Mouse (Mus musculus) retina, postnatal 7 days (tissue): Measurements from ENCODE around the gene 1110008L16Rik.
"Not testable (repeated sequence)": the region's sequence is repeated elsewhere in the genome, so short reads cannot be mapped to it uniquely, and the experiment has no call there.

ENCODE experiments used
- DNase-seq: peaks from one replicate; pipeline ENCODE4 v3.0.0-alpha.2; 2012; ENCODE audit warnings: low read depth, low spot score

The 1110008L16Rik gene

DNA sequence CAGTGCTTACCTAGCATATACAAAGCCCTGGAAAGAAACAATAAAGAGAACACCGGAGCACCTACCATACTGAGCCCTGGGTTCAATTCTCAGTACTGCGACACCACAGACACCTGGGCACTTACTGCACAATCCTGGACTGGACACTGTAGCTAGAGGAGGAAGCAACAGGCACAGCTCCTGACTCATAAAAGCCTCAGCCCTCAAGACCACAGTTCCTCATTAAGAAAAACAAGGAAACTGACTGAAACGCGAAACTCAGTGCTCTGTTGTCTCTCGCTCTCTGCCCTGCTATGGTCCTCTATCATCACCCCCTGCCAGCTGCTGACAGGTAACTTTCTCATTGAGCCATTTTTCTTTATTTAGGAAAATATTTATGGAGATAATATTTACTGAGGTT is at the start of gene 1110008L16Rik:
1110008L16Rik (plus strand) TSS at position 242 of the 400 bp plus-strand sequence.
- DNase-seq: no peak

DNA sequence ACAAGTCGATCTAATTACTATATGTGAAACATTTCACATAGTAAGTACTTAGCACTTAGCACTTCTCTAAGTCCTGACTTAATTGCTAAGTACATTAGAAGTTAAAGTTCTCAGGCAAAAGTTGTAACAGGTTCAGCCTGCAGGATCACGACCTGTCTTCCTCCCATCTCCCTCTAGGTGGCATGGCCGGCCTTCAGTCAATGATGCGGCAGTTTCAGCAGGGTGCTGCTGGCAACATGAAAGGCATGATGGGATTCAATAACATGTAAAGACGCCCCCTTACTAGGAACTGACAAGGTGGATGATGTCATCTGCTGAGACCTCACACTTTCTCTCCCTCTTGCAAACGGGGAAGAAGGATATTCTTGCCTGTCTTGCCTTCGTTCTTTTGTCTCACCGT is 37.4 kb upstream of the 1110008L16Rik start:
- not testable (repeated sequence) for DNase-seq

DNA sequence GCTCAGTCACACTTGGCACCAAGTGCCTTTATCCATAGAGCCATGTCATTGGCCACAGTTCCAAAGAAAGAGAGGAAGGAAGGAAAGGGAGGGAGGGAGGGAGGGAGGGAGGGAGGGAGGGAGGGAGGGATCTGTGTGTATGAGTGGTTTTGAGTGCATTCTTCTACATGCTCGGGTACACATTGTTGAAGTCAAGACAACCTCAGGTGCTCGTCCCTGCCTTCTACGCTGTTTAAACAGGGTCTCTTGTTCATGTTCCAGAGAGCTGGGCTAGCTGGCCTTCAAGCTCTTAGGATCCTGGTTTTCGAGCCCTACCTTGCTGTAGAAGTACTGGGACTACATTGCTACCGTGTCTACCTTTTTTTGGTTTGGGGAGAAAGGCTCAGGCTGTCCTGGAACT is 36.0 kb upstream of the 1110008L16Rik start:
- DNase-seq: not testable (repeated sequence)

DNA sequence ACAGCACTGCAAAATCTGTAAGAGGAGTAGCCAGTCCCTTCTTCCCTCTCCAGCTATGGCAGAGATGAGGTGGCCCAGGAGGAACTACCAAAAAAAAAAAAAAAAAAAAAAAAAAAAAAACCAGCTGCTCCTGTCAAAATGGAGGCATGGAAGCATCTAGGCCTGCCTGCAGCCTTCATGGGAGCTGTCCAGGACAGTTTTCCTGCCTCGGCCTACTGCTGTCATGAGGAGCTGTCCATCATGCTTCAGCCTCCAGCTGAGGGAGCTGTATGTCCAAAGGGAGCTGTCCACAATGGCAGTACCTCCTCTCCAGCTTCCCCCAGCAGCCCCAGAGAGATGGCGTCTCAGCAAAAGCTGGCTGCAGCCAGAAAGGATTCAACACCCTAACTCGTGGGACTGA is 27.1 kb upstream of the 1110008L16Rik start:
- DNase-seq: no peak

DNA sequence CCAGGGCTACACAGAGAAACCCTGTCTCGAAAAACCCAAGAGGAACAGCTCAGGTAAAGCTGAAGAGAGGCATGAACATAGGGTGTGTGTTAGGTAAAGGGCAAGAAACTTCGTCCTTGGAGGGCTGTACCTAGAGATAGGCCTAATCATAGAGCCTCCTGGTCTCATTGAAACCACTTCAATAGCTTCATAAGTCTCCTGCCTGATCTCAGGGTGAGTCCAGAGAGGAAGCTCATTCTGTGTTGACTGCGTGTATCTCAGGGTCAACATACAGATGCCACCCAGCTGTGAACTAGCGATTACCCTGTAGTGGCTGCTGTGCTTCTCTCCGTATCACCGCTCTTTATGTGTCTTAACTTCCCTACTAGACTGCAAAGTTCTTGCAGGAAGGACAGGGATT is 21.8 kb upstream of the 1110008L16Rik start:
- not testable (repeated sequence) for DNase-seq

- DNase-seq: no peak
Measured at GRCm38 (mm10) chr12:55298112-55298511, 1.3 kb upstream of the 1110008L16Rik start.

- DNase-seq: no peak
Measured at GRCm38 (mm10) chr12:55300820-55301351, 1.5 kb downstream of the 1110008L16Rik start.

- DNase-seq: no peak
Measured at GRCm38 (mm10) chr12:55301472-55302300, 2.3 kb downstream of the 1110008L16Rik start.

DNA sequence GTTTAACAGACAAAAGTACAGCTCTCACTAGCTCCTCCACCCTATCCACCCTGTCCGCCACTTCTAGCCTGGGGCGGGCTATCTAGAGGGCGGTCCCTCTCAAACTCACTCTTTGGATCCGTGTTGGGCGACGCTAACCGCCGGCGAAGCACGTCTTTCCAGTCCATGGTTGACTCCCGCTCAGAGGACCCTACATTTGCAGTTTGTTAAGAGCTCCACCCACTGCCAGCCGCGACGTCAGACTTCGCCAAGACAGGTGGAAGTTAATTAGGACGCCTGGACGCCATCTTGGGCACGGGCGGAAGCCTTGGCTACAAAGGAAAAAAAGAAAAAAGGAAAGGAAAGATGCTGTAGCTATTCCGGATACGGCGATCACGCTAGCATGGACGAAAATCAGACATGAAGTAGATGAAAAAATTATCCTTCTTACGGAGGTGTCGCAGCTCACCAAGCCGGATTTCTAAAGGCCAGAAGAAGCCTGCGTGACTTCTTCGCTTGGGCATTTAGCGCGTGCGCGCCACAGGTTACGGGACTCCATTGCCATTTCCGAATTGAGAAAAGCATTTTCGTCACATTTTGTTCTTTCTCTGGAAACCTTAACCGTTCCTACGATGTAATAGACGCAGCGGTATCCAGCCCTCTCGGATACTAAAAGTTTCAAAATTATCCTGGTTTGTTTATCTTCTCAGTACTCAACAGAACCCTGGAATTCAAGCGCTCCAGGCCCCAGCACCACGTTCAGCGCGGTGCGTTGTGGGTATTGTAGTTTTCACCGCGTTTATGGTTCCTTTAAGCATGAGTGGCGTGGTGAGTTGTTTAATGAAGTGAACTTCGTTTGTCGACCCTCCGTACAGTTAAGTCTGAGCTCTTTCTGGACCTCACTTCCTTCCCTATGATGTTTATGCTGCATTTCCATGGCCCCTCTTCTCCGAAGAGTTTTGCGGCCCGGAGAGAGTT is 3.4 kb downstream of the 1110008L16Rik start, which contains the start of gene Ppp2r3c:
Ppp2r3c (minus strand) TSS at position 514 of the 957 bp plus-strand sequence.
- DNase-seq: peak; percentile 85

GRCm38 (mm10) chr12:55306371-55306770 is 7.0 kb downstream of the 1110008L16Rik start:
- DNase-seq: no peak

- no peak for DNase-seq
Measured at GRCm38 (mm10) chr12:55307566-55307965, 8.2 kb downstream of the 1110008L16Rik start.

DNA sequence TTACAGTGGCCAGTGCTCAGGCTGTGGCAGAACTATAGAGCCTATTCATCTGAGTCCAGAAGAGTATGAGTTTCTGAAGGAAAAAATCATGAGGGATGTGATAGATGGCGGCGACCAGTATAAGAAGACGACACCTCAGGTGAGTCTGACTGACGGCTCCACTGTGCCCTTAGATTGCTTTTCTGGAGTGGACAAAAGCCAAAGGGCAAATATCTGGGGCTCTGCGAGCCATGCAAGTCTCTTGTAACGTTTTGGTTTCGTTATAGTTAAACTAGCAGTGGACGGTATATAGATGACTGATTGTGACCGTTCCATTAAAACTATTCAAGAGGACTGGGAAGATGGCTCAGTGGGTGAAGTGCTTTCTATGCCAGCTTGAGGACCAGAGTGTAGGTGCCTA is 9.4 kb downstream of the 1110008L16Rik start:
- no peak for DNase-seq

- DNase-seq: no peak
Measured at GRCm38 (mm10) chr12:55309501-55309900, 10.1 kb downstream of the 1110008L16Rik start.

GRCm38 (mm10) chr12:55311841-55312240 is 12.5 kb downstream of the 1110008L16Rik start:
- no peak for DNase-seq

- no peak for DNase-seq
Measured at GRCm38 (mm10) chr12:55313901-55314300, 14.5 kb downstream of the 1110008L16Rik start.

- peak; percentile 68 for DNase-seq
Measured at GRCm38 (mm10) chr12:55315192-55315591, 15.8 kb downstream of the 1110008L16Rik start.

DNA sequence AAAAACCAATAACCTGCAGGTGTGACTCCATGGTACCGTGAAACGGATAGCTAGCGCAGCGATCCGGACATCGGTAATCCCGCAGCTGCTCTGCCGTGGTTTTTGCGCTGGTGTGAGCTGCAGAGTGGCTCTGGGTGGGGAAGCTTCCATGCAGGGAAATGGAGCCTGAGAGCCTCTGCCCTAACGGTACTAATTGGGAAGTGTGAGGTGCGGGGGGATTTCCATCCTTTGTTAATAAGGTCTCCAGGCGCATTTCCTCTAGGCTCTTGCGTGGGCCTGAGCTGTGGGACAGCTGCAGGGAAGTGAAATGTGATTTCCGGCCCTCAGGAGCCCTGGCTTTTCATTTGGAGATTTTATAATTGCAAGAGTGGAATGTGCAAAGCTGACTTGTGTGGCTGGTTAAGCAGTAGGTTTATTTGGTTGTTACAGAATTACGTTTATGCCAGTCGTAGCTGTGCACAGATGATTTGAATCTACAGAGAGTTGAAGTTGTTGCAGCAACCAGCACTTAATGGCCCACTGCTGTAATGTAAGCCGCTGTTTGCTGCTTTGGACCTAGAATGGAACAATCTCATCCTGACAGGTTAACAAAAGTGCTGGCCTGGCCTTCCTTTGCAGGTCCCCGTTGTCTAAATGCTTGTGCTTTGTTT is 22.4 kb downstream of the 1110008L16Rik start:
- no peak for DNase-seq

DNA sequence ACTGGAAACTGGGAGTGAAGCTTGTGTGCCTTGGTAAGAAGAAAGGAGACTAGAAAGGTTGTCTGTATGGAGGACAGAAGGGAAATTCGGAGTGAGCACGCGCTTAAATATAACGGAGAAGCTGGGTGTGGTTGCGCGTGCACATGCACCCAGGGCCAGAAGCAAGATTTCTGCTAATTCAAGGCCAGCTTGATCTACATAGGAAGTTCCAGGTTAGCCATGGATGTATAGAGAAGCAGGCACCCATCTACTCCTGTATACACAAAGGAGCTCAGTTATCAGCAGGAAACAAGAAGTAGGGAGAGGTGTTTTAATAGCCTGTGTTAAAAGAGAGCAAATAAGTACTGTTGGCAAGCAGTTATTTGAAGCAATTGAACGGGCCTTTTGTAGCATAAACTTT is 26.3 kb downstream of the 1110008L16Rik start:
- no peak for DNase-seq

- no peak for DNase-seq
Measured at GRCm38 (mm10) chr12:55328784-55329183, 29.4 kb downstream of the 1110008L16Rik start.

DNA sequence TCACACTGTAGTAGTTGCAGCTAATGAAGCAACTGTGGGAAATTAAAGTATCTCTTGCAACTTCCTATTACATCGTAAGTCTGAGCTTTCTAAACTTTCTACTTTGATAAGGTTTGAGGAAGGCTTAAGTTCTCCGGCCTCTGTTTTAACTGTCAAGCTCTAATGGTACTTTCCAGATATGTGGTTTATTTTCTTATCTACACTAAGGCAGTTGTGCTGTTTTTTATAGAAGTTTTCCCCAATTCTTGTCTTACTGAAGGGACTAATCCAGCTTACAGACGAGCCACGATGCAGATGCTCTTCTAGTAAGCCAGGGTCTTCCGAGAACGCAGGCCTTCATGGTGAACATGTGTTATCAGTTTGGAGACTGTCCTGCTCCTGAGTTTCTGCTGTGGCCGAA is 30.0 kb downstream of the 1110008L16Rik start:
- DNase-seq: no peak

GRCm38 (mm10) chr12:55333662-55334061 is 34.3 kb downstream of the 1110008L16Rik start:
- no peak for DNase-seq
